Mouse (Mus musculus): ENCODE results near the gene Gm17689.

Gene Gm17689

GRCm38 (mm10) chr9:36582535-36582934 is at the start of gene Gm17689:
Gene Gm17689 (minus strand): TSS chr9:36582635.
- DNase-seq (ENCODE audit: low spot score), result no peak

- no peak for DNase-seq (ENCODE audit: low spot score)
These were observed 40.6 kb downstream of the Gm17689 start, which contains the start of gene Gm5615 for GRCm38 (mm10) chr9:36541863-36542262. Gene Gm5615 (minus strand): TSS chr9:36541963.

All from MN1 (cell line).